Mouse (Mus musculus): ENCODE results near the gene Helz. TPM values are rescaled to one million over a fixed set of nuclear protein-coding genes. Genes with fewer than 3 reads are reported as not detected.

Gene Helz
- polyA plus RNA-seq, 1 experiment = not detected

DNA sequence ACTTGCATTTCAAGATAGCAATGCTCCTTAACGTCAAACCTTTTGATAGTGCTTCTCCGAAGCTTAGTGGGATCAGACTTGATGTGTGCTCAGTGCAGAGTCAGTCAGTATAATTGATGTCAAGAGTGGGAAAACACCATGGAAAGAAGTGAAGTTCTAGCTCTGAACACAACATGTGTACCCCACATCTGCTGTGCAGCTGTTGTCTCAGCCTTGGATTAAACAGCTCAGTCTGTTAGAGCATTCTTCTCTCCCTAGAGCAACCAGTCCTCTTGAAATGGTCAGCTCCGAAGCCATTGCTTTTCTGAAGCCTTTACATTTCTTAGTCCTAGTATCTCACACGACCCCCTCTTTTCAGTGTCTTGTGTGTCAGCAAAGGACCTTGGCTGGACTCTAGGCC, 121.2 kb downstream of the Helz start:
- TF ChIP-seq POLR2A (IDR thresholded peaks at IDR 0.05; ENCODE audit: insufficient read depth, low read depth, low read length) (no peak), CTCF (IDR thresholded peaks at IDR 0.05; ENCODE audit: insufficient read depth, low read depth, low read length) (no peak)
- 76% methylated on average over 4 of the region's 4 CpGs for WGBS
- H3K4me1 ChIP-seq (ENCODE audit: control insufficient read depth, insufficient read depth, low read length) = no peaks in the 10 kb centered on the region
- no peak overlapping the region for H3K27ac ChIP-seq (ENCODE audit: insufficient read depth, low read depth, low read length)
- no peak overlapping the region for H3K4me3 ChIP-seq (ENCODE audit: insufficient read depth, low read depth, low read length)

DNA sequence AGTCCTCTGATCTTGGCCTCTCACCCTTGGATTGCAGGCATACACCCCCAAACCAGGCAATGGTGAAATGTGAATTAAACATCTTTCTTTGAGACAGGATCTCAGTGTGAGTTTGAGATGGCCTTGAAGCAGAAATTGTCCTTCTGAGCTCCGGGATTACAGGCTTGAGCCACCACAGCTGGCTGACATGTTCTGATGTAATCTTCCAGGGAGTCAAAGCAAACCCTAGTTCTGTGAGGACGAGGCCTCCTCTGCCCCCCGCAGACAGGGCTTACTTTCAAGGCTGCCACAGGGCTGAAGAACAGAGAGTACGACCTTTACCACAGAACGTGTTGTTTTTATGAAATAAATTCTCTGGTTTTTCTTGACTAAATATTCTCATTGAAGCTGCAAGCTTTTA, 126.3 kb downstream of the Helz start:
- Histone ChIP-seq H3K4me3 (ENCODE audit: insufficient read depth, low read depth, low read length) (no peak overlapping the region), H3K4me1 (ENCODE audit: control insufficient read depth, insufficient read depth, low read length) (peaks cover 12% of the 10 kb centered on the region), H3K27ac (ENCODE audit: insufficient read depth, low read depth, low read length) (no peak overlapping the region)
- TF ChIP-seq POLR2A (IDR thresholded peaks at IDR 0.05; ENCODE audit: insufficient read depth, low read depth, low read length) = no peak
- TF ChIP-seq CTCF (IDR thresholded peaks at IDR 0.05; ENCODE audit: insufficient read depth, low read depth, low read length) = no peak
- WGBS = 86% methylated on average over 5 of the region's 5 CpGs

DNA sequence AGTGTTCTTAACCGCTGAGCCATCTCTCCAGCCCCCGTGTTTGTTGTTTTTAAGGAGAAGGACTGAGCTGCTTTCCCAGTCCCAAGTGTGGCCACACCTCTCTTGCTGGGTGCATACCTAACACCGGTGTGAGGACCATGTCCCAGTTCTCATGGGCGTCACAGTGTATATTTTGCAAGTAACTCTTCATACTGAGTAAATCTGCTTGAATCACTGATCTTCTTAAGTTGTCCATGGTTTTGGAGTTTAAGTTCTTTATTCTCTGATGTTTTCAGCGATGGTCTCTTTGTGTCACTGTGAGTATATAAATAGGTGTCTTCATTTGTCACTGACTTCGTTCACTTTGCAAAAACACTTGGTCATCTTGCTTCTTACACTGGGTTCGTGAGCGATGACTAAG, 126.9 kb downstream of the Helz start:
- 92% methylated on average over 8 of the region's 8 CpGs for WGBS
- Histone ChIP-seq H3K27ac (ENCODE audit: insufficient read depth, low read depth, low read length) (no peak overlapping the region), H3K4me1 (ENCODE audit: control insufficient read depth, insufficient read depth, low read length) (peaks cover 12% of the 10 kb centered on the region), H3K4me3 (ENCODE audit: insufficient read depth, low read depth, low read length) (no peak overlapping the region)
- TF ChIP-seq POLR2A (IDR thresholded peaks at IDR 0.05; ENCODE audit: insufficient read depth, low read depth, low read length) (no peak), CTCF (IDR thresholded peaks at IDR 0.05; ENCODE audit: insufficient read depth, low read depth, low read length) (no peak)

- 82% methylated on average over 10 of the region's 10 CpGs for WGBS
- no peak for TF ChIP-seq POLR2A (IDR thresholded peaks at IDR 0.05; ENCODE audit: insufficient read depth, low read depth, low read length)
- no peak for TF ChIP-seq CTCF (IDR thresholded peaks at IDR 0.05; ENCODE audit: insufficient read depth, low read depth, low read length)
- H3K4me1 ChIP-seq (ENCODE audit: control insufficient read depth, insufficient read depth, low read length) = peaks cover 12% of the 10 kb centered on the region
- no peak overlapping the region for H3K27ac ChIP-seq (ENCODE audit: insufficient read depth, low read depth, low read length)
- no peak overlapping the region for H3K4me3 ChIP-seq (ENCODE audit: insufficient read depth, low read depth, low read length)
Observed at GRCm38 (mm10) chr11:107675246-107675645, 127.5 kb downstream of the Helz start.

- 0 out of 2 replicates have a peak overlapping the region, but pooled peaks have one; percentile 48 for H3K27ac ChIP-seq (ENCODE audit: insufficient read depth, low read depth, low read length)
- no peak for TF ChIP-seq CTCF (IDR thresholded peaks at IDR 0.05; ENCODE audit: insufficient read depth, low read depth, low read length)
- no peak for TF ChIP-seq POLR2A (IDR thresholded peaks at IDR 0.05; ENCODE audit: insufficient read depth, low read depth, low read length)
- H3K4me3 ChIP-seq (ENCODE audit: insufficient read depth, low read depth, low read length) = no peak overlapping the region
- peaks cover 12% of the 10 kb centered on the region for H3K4me1 ChIP-seq (ENCODE audit: control insufficient read depth, insufficient read depth, low read length)
- WGBS = 20% methylated on average over 17 of the region's 17 CpGs
Observed at GRCm38 (mm10) chr11:107676207-107676940, 128.6 kb downstream of the Helz start.

GRCm38 (mm10) chr11:107682694-107683355, 135.1 kb downstream of the Helz start:
- peaks cover 10% of the 10 kb centered on the region for H3K4me1 ChIP-seq (ENCODE audit: control insufficient read depth, insufficient read depth, low read length)
- no peak overlapping the region for H3K4me3 ChIP-seq (ENCODE audit: insufficient read depth, low read depth, low read length)
- no peak overlapping the region for H3K27ac ChIP-seq (ENCODE audit: insufficient read depth, low read depth, low read length)
- TF ChIP-seq CTCF (IDR thresholded peaks at IDR 0.05; ENCODE audit: insufficient read depth, low read depth, low read length) (no peak), POLR2A (IDR thresholded peaks at IDR 0.05; ENCODE audit: insufficient read depth, low read depth, low read length) (no peak)
- WGBS = 64% methylated on average over 9 of the region's 9 CpGs

DNA sequence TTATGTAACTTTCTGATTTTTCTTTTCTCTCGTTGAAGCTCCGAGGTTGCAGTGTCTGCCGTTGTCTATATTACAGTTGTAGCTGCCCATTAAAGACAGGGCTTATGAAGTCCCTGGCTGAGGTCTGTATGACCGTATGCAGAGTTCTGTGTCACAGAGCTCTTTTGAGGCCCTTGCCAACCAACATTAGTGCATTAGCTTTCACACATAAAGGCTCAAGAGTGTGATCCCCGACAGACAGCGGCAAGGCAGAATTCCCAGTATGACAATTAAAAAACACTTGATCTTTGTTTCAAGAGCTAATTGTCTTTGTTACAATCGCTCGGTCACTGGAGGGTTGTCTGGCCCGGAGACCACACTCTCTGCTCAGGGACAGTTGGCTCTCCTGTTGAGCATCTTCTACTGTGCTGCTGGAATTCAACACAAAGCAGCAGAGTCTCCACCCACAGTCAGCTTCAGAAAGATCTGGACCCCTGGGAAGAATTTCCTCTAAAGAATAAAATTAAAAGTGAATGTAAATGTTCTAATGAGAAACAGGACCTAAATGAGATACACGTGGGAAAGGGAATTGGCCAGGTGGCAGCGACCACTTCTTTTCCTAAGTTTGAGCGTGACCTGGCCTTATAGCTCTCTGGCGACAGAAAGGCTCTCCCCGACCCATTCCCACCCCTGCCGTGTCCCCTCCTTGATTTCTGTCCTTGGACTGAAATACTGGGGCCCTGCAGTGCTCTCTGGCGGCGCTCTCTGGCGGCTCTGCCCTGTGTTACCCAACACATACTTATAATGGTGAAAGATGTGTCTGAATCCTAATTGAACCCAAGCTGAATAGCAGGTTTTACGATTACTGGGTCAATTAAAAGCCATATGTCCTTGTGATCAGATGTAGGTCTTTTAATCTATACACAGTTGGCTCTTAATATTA, 136.1 kb downstream of the Helz start:
- 46% methylated on average over 19 of the region's 19 CpGs for WGBS
- TF ChIP-seq CTCF (IDR thresholded peaks at IDR 0.05; ENCODE audit: insufficient read depth, low read depth, low read length) = no peak
- TF ChIP-seq POLR2A (IDR thresholded peaks at IDR 0.05; ENCODE audit: insufficient read depth, low read depth, low read length) = no peak
- peaks cover 10% of the 10 kb centered on the region for H3K4me1 ChIP-seq (ENCODE audit: control insufficient read depth, insufficient read depth, low read length)
- no peak overlapping the region for H3K4me3 ChIP-seq (ENCODE audit: insufficient read depth, low read depth, low read length)
- H3K27ac ChIP-seq (ENCODE audit: insufficient read depth, low read depth, low read length) = no peak overlapping the region

DNA sequence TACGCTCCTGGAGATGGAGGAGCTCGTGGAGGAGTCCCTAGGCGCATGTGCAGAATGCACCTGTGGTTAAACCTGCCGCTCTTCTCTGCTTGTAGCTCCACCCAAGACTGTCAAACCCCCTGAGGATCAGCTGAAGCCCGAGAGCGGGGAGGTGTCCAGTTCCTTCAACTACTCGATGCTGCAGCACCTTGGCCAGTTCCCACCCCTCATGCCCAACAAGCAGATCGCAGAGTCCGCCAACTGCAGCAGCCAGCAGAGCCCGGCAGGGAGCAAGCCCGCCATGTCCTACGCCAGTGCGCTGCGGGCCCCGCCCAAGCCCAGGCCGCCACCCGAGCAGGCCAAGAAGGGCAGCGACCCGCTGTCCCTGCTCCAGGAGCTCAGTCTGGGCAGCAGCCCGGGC, 138.6 kb downstream of the Helz start:
- Histone ChIP-seq H3K27ac (ENCODE audit: insufficient read depth, low read depth, low read length) (no peak overlapping the region), H3K4me1 (ENCODE audit: control insufficient read depth, insufficient read depth, low read length) (peaks cover 10% of the 10 kb centered on the region), H3K4me3 (ENCODE audit: insufficient read depth, low read depth, low read length) (no peak overlapping the region)
- WGBS = 92% methylated on average over 20 of the region's 20 CpGs
- TF ChIP-seq POLR2A (IDR thresholded peaks at IDR 0.05; ENCODE audit: insufficient read depth, low read depth, low read length) (no peak), CTCF (IDR thresholded peaks at IDR 0.05; ENCODE audit: insufficient read depth, low read depth, low read length) (no peak)
